Mouse (Mus musculus) ovary, adult 2 months (tissue): ENCODE data around the gene Gpr161. TPM values are rescaled to one million over a fixed set of nuclear protein-coding genes. Genes with fewer than 3 reads are reported as not detected.

Experiments used
- polyA plus RNA-seq: library from polyadenylated mRNA; depleted of rRNA; stranded (reverse); fragments of >200 nt; gene quantifications from 2 replicates; pipeline ENCODE4 v1.2.3, GENCODE M21; 2012; rRNA removed

Gpr161 gene
- 9.1 and 11.5 TPM in 2 replicates for polyA plus RNA-seq

DNA sequence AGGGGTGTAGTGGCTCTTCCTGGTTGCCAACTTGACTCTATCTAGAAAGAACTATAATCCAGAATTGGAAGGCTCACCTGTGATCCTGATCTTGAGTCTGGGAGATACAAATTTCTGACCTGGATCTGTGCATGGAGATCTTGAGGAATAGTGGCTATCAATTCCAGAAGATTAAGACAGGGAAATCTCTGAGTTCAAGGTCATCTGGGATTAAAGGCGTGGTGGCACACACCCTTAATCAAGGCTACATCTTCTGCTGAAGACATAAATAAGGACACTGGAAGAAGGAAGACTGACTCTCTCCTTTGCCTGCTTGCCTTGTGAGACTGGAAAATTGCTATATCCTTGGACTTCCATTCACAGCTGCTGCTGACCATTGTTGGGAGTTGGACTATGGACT lies at the start of gene Gpr161:
Gene Gpr161, plus strand, starts transcription at position 301 of the 400 bp plus-strand sequence.

Other genes starting within 250 kb of the Gpr161 start
- 0.83 and 0.99 TPM in 2 replicates for gene Tbx19, start 135.0 kb upstream of the Gpr161 start, polyA plus RNA-seq
- gene Sft2d2, start 101.4 kb upstream of the Gpr161 start, polyA plus RNA-seq = 58.2 and 64.0 TPM in 2 replicates
- 26.9 and 51.1 TPM in 2 replicates for gene Tiprl, start 58.8 kb upstream of the Gpr161 start, polyA plus RNA-seq
- gene Dcaf6, start 164.7 kb downstream of the Gpr161 start, polyA plus RNA-seq = 16.9 and 22.6 TPM in 2 replicates
- gene Mpc2, start 164.8 kb downstream of the Gpr161 start, polyA plus RNA-seq = 67.7 and 71.8 TPM in 2 replicates
- gene Adcy10, start 189.4 kb downstream of the Gpr161 start, polyA plus RNA-seq = not detected in 2 replicates